Mouse (Mus musculus): ENCODE measurements around the gene Gm10721.
"Not testable (repeated sequence)": the region's sequence is repeated elsewhere in the genome, so short reads cannot be mapped to it uniquely, and the experiment has no call there.

The Gm10721 gene

GRCm38 (mm10) chr9:3012733-3013279, at the start of gene Gm10721:
Gm10721 (plus strand) TSS chr9:3013140.
- peak; percentile 67 for ATAC-seq (ENCODE audit: insufficient number of reproducible peaks, low FRiP score, low TSS enrichment)

GRCm38 (mm10) chr9:3000445-3000972, 12.4 kb upstream of the Gm10721 start, which contains the start of gene Gm10722:
Gm10722 (plus strand) TSS chr9:3000922.
- not testable (repeated sequence) for ATAC-seq (ENCODE audit: insufficient number of reproducible peaks, low FRiP score, low TSS enrichment)

- not testable (repeated sequence) for ATAC-seq (ENCODE audit: insufficient number of reproducible peaks, low FRiP score, low TSS enrichment)
Observed at GRCm38 (mm10) chr9:3001006-3001405, 11.9 kb upstream of the Gm10721 start.

DNA sequence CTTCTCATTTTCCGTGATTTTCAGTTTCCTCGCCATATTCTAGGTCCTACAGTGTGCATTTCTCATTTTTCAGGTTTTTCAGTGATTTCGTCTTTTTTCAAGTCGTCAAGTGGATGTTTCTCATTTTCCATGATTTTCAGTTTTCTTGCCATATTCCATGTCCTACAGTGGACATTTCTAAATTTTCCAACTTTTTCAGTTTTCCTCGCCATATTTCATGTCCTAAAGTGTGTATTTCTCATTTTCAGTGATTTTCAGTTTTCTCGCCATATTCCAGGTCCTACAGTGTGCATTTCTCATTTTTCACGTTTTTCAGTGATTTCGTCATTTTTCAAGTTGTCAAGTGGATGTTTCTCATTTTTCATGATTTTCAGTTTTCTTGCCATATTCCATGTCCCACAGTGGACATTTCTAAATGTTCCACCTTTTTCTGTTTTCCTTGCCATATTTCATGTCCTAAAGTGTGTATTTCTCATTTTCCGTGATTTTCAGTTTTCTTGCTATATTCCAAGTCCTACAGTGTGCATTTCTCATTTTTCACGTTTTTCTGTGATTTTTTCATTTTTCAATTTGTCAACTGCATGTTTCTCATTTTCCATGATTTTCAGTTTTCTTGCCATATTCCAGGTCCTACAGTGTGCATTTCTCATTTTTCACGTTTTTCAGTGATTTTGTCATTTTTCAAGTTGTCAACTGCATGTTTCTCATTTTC, 10.8 kb upstream of the Gm10721 start:
- peak; percentile 71; the same call in 1 of the 2 replicates for ATAC-seq (ENCODE audit: insufficient number of reproducible peaks, low FRiP score, low TSS enrichment)

GRCm38 (mm10) chr9:3002794-3003396, 10.0 kb upstream of the Gm10721 start, which contains the start of gene Gm11168:
Gm11168 (plus strand) TSS chr9:3003346.
- ATAC-seq (ENCODE audit: insufficient number of reproducible peaks, low FRiP score, low TSS enrichment), result not testable (repeated sequence)

GRCm38 (mm10) chr9:3006179-3006578, 6.8 kb upstream of the Gm10721 start:
- ATAC-seq (ENCODE audit: insufficient number of reproducible peaks, low FRiP score, low TSS enrichment), result peak; percentile 67

DNA sequence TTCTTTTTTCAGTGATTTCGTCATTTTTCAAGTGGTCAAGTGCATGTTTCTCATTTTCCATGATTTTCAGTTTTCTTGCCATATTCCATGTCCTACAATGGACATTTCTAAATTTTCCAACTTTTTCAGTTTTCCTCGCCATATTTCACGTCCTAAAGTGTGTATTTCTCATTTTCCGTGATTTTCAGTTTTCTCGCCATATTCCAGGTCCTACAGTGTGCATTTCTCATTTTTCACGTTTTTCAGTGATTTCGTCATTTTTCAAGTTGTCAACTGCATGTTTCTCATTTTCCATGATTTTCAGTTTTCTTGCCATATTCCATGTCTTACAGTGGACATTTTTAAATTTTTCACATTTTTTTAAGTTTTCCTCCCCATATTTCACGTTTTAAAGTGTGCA, 6.3 kb upstream of the Gm10721 start:
- ATAC-seq (ENCODE audit: insufficient number of reproducible peaks, low FRiP score, low TSS enrichment), result not testable (repeated sequence)

DNA sequence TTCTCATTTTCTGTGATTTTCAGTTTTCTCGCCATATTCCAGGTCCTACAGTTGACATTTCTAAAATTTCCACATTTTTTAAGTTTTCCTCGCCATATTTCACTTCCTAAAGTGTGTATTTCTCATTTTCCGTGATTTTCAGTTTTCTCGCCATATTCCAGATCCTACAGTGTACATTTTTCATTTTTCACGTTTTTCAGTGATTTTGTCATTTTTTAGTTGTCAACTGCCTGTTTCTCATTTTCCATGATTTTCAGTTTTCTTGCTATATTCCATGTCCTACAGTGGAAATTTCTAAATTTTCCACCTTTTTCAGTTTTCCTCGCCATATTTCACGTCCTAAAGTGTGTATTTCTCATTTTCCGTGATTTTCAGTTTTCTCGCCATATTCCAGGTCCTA, 5.7 kb upstream of the Gm10721 start:
- 0 out of 2 replicates have a peak, but pooled peaks have one; percentile 26 for ATAC-seq (ENCODE audit: insufficient number of reproducible peaks, low FRiP score, low TSS enrichment)

- peak; percentile 49 for ATAC-seq (ENCODE audit: insufficient number of reproducible peaks, low FRiP score, low TSS enrichment)
Observed at GRCm38 (mm10) chr9:3009331-3009730, 3.6 kb upstream of the Gm10721 start.

DNA sequence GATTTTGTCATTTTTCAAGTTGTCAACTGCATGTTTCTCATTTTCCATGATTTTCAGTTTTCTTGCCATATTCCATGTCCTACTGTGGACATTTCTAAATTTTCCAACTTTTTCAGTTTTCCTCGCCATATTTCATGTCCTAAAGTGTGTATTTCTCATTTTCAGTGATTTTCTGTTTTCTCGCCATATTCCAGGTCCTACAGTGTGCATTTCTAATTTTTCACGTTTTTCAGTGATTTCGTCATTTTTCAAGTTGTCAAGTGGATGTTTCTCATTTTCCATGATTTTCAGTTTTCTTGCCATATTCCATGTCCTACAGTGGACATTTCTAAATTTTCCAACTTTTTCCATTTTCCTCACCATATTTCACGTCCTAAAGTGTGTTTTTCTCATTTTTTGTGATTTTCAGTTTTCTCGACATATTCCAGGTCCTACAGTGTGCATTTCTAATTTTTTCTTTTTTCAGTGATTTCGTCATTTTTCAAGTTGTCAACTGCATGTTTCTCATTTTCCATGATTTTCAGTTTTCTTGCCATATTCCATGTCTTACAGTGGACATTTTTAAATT, 802 bp upstream of the Gm10721 start:
- ATAC-seq (ENCODE audit: insufficient number of reproducible peaks, low FRiP score, low TSS enrichment), result peak; percentile 58

DNA sequence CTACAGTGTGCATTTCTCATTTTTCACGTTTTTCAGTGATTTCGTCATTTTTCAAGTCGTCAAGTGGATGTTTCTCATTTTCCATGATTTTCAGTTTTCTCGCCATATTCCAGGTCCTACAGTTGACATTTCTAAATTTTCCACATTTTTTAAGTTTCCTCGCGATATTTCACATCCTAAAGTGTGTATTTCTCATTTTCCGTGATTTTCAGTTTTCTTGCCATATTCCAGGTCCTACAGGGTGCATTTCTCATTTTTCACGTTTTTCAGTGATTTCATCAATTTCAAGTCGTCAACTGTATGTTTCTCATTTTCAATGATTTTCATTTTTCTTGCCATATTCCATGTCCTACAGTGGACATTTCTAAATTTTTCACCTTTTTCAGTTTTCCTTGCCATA, 2.4 kb downstream of the Gm10721 start, which contains the start of gene Gm10720:
Gene Gm10720 (plus strand): TSS at position 301 of the 400 bp plus-strand sequence.
- ATAC-seq (ENCODE audit: insufficient number of reproducible peaks, low FRiP score, low TSS enrichment), result not testable (repeated sequence)

- ATAC-seq (ENCODE audit: insufficient number of reproducible peaks, low FRiP score, low TSS enrichment), result not testable (repeated sequence)
Observed at GRCm38 (mm10) chr9:3015896-3016295, 3.0 kb downstream of the Gm10721 start.

DNA sequence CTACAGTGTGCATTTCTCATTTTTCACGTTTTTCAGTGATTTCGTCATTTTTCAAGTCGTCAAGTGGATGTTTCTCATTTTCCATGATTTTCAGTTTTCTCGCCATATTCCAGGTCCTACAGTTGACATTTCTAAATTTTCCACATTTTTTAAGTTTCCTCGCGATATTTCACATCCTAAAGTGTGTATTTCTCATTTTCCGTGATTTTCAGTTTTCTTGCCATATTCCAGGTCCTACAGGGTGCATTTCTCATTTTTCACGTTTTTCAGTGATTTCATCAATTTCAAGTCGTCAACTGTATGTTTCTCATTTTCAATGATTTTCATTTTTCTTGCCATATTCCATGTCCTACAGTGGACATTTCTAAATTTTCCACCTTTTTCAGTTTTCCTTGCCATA, 4.2 kb downstream of the Gm10721 start, which contains the start of gene Gm10719:
Gene Gm10719 (plus strand): TSS at position 301 of the 400 bp plus-strand sequence.
- ATAC-seq (ENCODE audit: insufficient number of reproducible peaks, low FRiP score, low TSS enrichment), result not testable (repeated sequence)

GRCm38 (mm10) chr9:3018944-3019343, 6.0 kb downstream of the Gm10721 start:
- ATAC-seq (ENCODE audit: insufficient number of reproducible peaks, low FRiP score, low TSS enrichment), result not testable (repeated sequence)

DNA sequence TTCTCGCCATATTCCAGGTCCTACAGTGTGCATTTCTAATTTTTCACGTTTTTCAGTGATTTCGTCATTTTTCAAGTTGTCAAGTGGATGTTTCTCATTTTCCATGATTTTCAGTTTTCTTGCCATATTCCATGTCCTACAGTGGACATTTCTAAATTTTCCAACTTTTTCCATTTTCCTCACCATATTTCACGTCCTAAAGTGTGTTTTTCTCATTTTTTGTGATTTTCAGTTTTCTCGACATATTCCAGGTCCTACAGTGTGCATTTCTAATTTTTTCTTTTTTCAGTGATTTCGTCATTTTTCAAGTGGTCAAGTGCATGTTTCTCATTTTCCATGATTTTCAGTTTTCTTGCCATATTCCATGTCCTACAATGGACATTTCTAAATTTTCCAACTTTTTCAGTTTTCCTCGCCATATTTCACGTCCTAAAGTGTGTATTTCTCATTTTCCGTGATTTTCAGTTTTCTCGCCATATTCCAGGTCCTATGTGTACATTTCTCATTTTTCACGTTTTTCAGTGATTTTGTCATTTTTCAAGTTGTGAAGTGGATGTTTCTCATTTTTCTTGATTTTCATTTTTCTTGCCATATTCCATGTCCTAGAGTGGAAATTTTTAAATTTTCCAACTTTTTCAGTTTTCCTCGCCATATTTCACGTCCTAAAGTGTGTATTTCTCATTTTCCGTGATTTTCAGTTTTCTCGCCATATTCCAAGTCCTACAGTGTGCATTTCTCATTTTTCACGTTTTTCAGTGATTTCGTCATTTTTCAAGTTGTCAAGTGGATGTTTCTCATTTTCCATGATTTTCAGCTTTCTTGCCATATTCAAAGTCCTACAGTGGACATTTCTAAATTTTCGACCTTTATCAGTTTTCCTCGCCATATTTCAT, 7.1 kb downstream of the Gm10721 start:
- ATAC-seq (ENCODE audit: insufficient number of reproducible peaks, low FRiP score, low TSS enrichment), result peak; percentile 62; the same call in 1 of the 2 replicates

DNA sequence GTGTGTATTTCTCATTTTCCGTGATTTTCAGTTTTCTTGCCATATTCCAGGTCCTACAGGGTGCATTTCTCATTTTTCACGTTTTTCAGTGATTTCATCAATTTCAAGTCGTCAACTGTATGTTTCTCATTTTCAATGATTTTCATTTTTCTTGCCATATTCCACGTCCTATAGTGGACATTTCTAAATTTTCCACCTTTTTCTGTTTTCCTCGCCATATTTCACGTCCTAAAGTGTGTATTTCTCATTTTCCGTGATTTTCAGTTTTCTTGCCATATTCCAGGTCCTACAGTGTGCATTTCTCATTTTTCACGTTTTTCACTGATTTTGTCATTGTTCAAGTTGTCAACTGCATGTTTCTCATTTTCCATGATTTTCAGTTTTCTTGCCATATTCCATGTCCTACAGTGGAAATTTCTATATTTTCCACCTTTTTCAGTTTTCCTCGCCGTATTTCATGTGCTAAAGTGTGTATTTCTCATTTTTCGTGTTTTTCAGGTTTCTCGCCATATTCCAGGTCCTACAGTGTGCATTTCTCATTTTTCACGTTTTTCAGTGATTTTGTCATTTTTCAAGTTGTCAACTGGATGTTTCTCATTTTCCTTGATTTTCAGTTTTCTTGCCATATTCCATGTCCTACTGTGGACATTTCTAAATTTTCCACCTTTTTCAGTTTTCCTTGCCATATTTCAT, 9.5 kb downstream of the Gm10721 start:
- ATAC-seq (ENCODE audit: insufficient number of reproducible peaks, low FRiP score, low TSS enrichment), result not testable (repeated sequence)

GRCm38 (mm10) chr9:3023312-3023984, 10.5 kb downstream of the Gm10721 start, which contains the start of gene Gm10718:
Gm10718 (plus strand) TSS chr9:3023547.
- not testable (repeated sequence) for ATAC-seq (ENCODE audit: insufficient number of reproducible peaks, low FRiP score, low TSS enrichment)

- ATAC-seq (ENCODE audit: insufficient number of reproducible peaks, low FRiP score, low TSS enrichment), result not testable (repeated sequence)
Observed at GRCm38 (mm10) chr9:3023985-3024648, 11.2 kb downstream of the Gm10721 start.
